Mouse (Mus musculus) MEL (cell line): ENCODE results near the gene Srd5a3. TPM values are rescaled to one million over a fixed set of nuclear protein-coding genes. Genes with fewer than 3 reads are reported as not detected.

Source experiments
- DNase-seq: peaks from one replicate; pipeline ENCODE4 v3.0.0; 2011; ENCODE audit warnings: low read depth, low spot score
- H3K27ac ChIP-seq: 2 replicates; pipeline ENCODE4 v1.5.1; 2012; ENCODE audit warnings: low read depth, mild to moderate bottlenecking, control low read depth, low read length, moderate library complexity; ENCODE audit not compliant: control insufficient read depth
- H3K27me3 ChIP-seq, 2 experiments: fragments of 150-350 bp in 1 of 2; sonication (generic) in 1 of 2; 2 replicates each; pipeline ENCODE4 v1.6.1; 2012; ENCODE audit warnings: low read length in 2 of 2, mild to moderate bottlenecking in 2 of 2, improper control_type of control experiment in 1 of 2, moderate library complexity in 1 of 2; ENCODE audit not compliant: insufficient read depth in 2 of 2, control insufficient read depth in 1 of 2
- H3K36me3 ChIP-seq, 2 experiments: 2 replicates each; pipeline ENCODE4 v1.6.1; 2012 to 2014; ENCODE audit warnings: low read length in 2 of 2, improper control_type of control experiment in 1 of 2, inconsistent platforms in 1 of 2, mild to moderate bottlenecking in 1 of 2; ENCODE audit not compliant: insufficient read depth in 2 of 2, control insufficient read depth in 1 of 2
- H3K4me1 ChIP-seq, 2 experiments: fragments of 150-350 bp in 1 of 2; sonication (generic) in 1 of 2; 2 replicates each; pipeline ENCODE4 v1.6.1; 2012; ENCODE audit warnings: low read length in 2 of 2, improper control_type of control experiment in 1 of 2, mild to moderate bottlenecking in 1 of 2; ENCODE audit not compliant: insufficient read depth in 2 of 2, control insufficient read depth in 1 of 2
- H3K4me3 ChIP-seq, 2 experiments: fragments of 150-350 bp in 1 of 2; sonication (generic) in 1 of 2; 2 replicates each; pipeline ENCODE4 v1.5.1; 2012; ENCODE audit warnings: low read depth in 2 of 2, low read length in 2 of 2, mild to moderate bottlenecking in 2 of 2, moderate library complexity in 2 of 2, control low read depth in 1 of 2, improper control_type of control experiment in 1 of 2; ENCODE audit not compliant: control insufficient read depth in 1 of 2, insufficient read depth in 1 of 2
- H3K79me2 ChIP-seq: 2 replicates; pipeline ENCODE4 v1.6.1; 2012; ENCODE audit warnings: mild to moderate bottlenecking, low read length, moderate library complexity; ENCODE audit not compliant: control insufficient read depth, poor library complexity, insufficient read depth
- H3K9ac ChIP-seq: 2 replicates; pipeline ENCODE4 v1.6.1; 2012; ENCODE audit warnings: low read depth, mild to moderate bottlenecking, control low read depth, low read length, moderate library complexity; ENCODE audit not compliant: control insufficient read depth, poor library complexity, severe bottlenecking
- H3K9me3 ChIP-seq: fragments of 150-350 bp; sonication (generic); replicated peaks from 2 replicates; pipeline ENCODE4 v1.6.1; 2012; ENCODE audit warnings: mild to moderate bottlenecking, low read length, improper control_type of control experiment, moderate library complexity; ENCODE audit not compliant: insufficient read depth
- BHLHE40 ChIP-seq: IDR thresholded peaks from 2 replicates; pipeline ENCODE4 v1.6.1; 2012; ENCODE audit warnings: low read depth, mild to moderate bottlenecking, inconsistent platforms, low read length, improper control_type of control experiment, borderline replicate concordance
- CHD1 ChIP-seq: IDR thresholded peaks from 2 replicates; pipeline ENCODE4 v1.6.1; 2012; ENCODE audit warnings: low read depth, mild to moderate bottlenecking, inconsistent platforms, low read length, improper control_type of control experiment
- CTCF ChIP-seq, 3 experiments: IDR thresholded peaks in 2 of 3; conservative IDR thresholded peaks in 1 of 3; 2 replicates each; pipeline ENCODE4 v1.5.1; 2011 to 2012; ENCODE audit warnings: low read length in 3 of 3, low read depth in 2 of 3, mild to moderate bottlenecking in 2 of 3, improper control_type of control experiment in 1 of 3, inconsistent platforms in 1 of 3, mixed read lengths in 1 of 3, moderate library complexity in 1 of 3; ENCODE audit not compliant: control insufficient read depth in 1 of 3, insufficient read depth in 1 of 3, poor library complexity in 1 of 3, severe bottlenecking in 1 of 3
- E2F4 ChIP-seq: IDR thresholded peaks from 2 replicates; pipeline ENCODE4 v1.6.1; 2011; ENCODE audit warnings: low read depth, low read length, improper control_type of control experiment, borderline replicate concordance
- EP300 ChIP-seq, 2 experiments: IDR thresholded peaks; 2 replicates each; pipeline ENCODE4 v1.6.1; 2011; ENCODE audit warnings: improper control_type of control experiment in 2 of 2, low read length in 2 of 2, low read depth in 1 of 2, mild to moderate bottlenecking in 1 of 2
- ETS1 ChIP-seq: IDR thresholded peaks from 2 replicates; pipeline ENCODE4 v1.6.1; 2012; ENCODE audit warnings: low read depth, mild to moderate bottlenecking, inconsistent platforms, low read length, improper control_type of control experiment, moderate library complexity
- GATA1 ChIP-seq: IDR thresholded peaks from 2 replicates; pipeline ENCODE4 v1.6.1; 2011; ENCODE audit warnings: low read depth, low read length, improper control_type of control experiment
- JUND ChIP-seq: IDR thresholded peaks from 2 replicates; pipeline ENCODE4 v1.6.1; 2011; ENCODE audit warnings: low read depth, mild to moderate bottlenecking, improper control_type of control experiment, low read length
- MAFK ChIP-seq: IDR thresholded peaks from 2 replicates; pipeline ENCODE4 v1.6.1; 2011; ENCODE audit warnings: low read depth, mild to moderate bottlenecking, low read length, improper control_type of control experiment, borderline replicate concordance
- MAX ChIP-seq: IDR thresholded peaks from 2 replicates; pipeline ENCODE4 v1.6.1; 2011; ENCODE audit warnings: low read length, improper control_type of control experiment
- MAZ ChIP-seq: IDR thresholded peaks from 2 replicates; pipeline ENCODE4 v1.6.1; 2012; ENCODE audit warnings: low read depth, mild to moderate bottlenecking, inconsistent platforms, low read length, improper control_type of control experiment
- MEF2A ChIP-seq: IDR thresholded peaks from 2 replicates; pipeline ENCODE4 v1.6.1; 2014; ENCODE audit warnings: low read depth, mild to moderate bottlenecking, inconsistent platforms, low read length, improper control_type of control experiment; ENCODE audit not compliant: poor library complexity, insufficient replicate concordance, severe bottlenecking; ENCODE audit errors: extremely low read depth
- MXI1 ChIP-seq: IDR thresholded peaks from 2 replicates; pipeline ENCODE4 v1.6.1; 2011; ENCODE audit warnings: mild to moderate bottlenecking, low read depth, low read length, improper control_type of control experiment
- MYB ChIP-seq: IDR thresholded peaks from 2 replicates; pipeline ENCODE4 v1.6.1; 2011; ENCODE audit warnings: mild to moderate bottlenecking, low read depth, low read length, improper control_type of control experiment
- NELFE ChIP-seq: IDR thresholded peaks from 2 replicates; pipeline ENCODE4 v1.6.1; 2011; ENCODE audit warnings: low read depth, low read length, improper control_type of control experiment
- NRF1 ChIP-seq: IDR thresholded peaks from 2 replicates; pipeline ENCODE4 v1.6.1; 2014; ENCODE audit warnings: low read depth, mild to moderate bottlenecking, inconsistent platforms, low read length, improper control_type of control experiment, moderate library complexity; ENCODE audit not compliant: poor library complexity, insufficient read depth, severe bottlenecking
- POLR2A ChIP-seq, 2 experiments: IDR thresholded peaks; 2 replicates each; pipeline ENCODE4 v1.6.1; 2011 to 2012; ENCODE audit warnings: low read length in 2 of 2, mild to moderate bottlenecking in 2 of 2, control low read depth in 1 of 2, improper control_type of control experiment in 1 of 2, low read depth in 1 of 2, moderate library complexity in 1 of 2; ENCODE audit not compliant: control insufficient read depth in 1 of 2, insufficient read depth in 1 of 2, poor library complexity in 1 of 2
- POLR2AphosphoS5 ChIP-seq: IDR thresholded peaks from 2 replicates; pipeline ENCODE4 v1.6.1; 2012; ENCODE audit warnings: low read depth, borderline replicate concordance, mild to moderate bottlenecking, inconsistent platforms, low read length, moderate library complexity, mixed read lengths
- RCOR1 ChIP-seq: IDR thresholded peaks from 2 replicates; pipeline ENCODE4 v1.6.1; 2012; ENCODE audit warnings: low read depth, mild to moderate bottlenecking, inconsistent platforms, low read length, improper control_type of control experiment
- SMC3 ChIP-seq: IDR thresholded peaks from 2 replicates; pipeline ENCODE4 v1.6.1; 2011; ENCODE audit warnings: low read depth, low read length, improper control_type of control experiment
- TCF12 ChIP-seq: IDR thresholded peaks from 2 replicates; pipeline ENCODE4 v1.6.1; 2014; ENCODE audit warnings: low read depth, mild to moderate bottlenecking, inconsistent platforms, low read length, improper control_type of control experiment, moderate library complexity
- USF1 ChIP-seq: IDR thresholded peaks from 2 replicates; pipeline ENCODE4 v1.6.1; 2014; ENCODE audit warnings: low read depth, mild to moderate bottlenecking, inconsistent platforms, low read length, improper control_type of control experiment, moderate library complexity
- USF2 ChIP-seq, 2 experiments: IDR thresholded peaks; 2 replicates each; pipeline ENCODE4 v1.6.1; 2011 to 2012; ENCODE audit warnings: improper control_type of control experiment in 2 of 2, low read length in 2 of 2, borderline replicate concordance in 1 of 2, inconsistent platforms in 1 of 2, low read depth in 1 of 2, mild to moderate bottlenecking in 1 of 2; ENCODE audit not compliant: insufficient read depth in 1 of 2
- ZC3H11A ChIP-seq: IDR thresholded peaks from 2 replicates; pipeline ENCODE4 v1.6.1; 2012; ENCODE audit warnings: low read depth, mild to moderate bottlenecking, inconsistent platforms, low read length, improper control_type of control experiment
- ZKSCAN1 ChIP-seq: IDR thresholded peaks from 2 replicates; pipeline ENCODE4 v1.6.1; 2012; ENCODE audit warnings: low read depth, mild to moderate bottlenecking, inconsistent platforms, low read length, improper control_type of control experiment, moderate library complexity
- ZNF384 ChIP-seq: IDR thresholded peaks from 2 replicates; pipeline ENCODE4 v1.6.1; 2012; ENCODE audit warnings: low read depth, mild to moderate bottlenecking, inconsistent platforms, low read length, improper control_type of control experiment
- polyA plus RNA-seq, 2 experiments: library from polyadenylated mRNA; stranded (reverse) in 1 of 2; unstranded in 1 of 2; fragments of >175 nt in 1 of 2; fragments of >200 nt in 1 of 2; gene quantifications; 2 replicates each; pipeline versions ENCODE4 v1.2.1 to v1.2.4; 2012; ENCODE audit warnings: low replicate concordance in 2 of 2, low read depth in 1 of 2; ENCODE audit not compliant: insufficient read length in 2 of 2, insufficient read depth in 1 of 2, missing spikeins in 1 of 2
- total RNA-seq: library from RNA; depleted of rRNA; stranded (reverse); fragments of 300-350 nt; gene quantifications from 2 replicates; pipeline ENCODE4 v1.2.3, GENCODE M21; 2012

The Srd5a3 gene
- total and polyA plus RNA-seq, 3 experiments: 17.0 to 33.2 TPM; not detected in 1

DNA sequence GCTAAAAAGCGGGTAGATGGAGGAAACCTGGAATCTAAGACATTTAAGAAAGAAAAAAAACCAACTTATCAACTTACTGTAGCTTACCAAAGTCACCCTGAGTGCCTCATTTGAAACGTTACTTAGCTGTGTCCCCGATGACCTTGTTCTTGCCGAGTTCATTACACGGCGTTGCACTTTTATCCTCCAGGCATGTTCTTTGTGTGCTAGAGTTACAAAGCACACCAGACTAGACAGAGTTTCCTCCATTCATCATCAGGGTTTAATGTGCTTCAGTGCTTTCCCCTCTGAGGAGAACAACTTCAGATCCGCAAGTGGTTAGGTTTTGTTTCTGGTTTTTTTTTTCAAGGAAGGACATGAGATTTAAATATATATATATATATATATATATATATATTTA lies 24.8 kb downstream of the Srd5a3 start:
- Histone ChIP-seq H3K27ac (no peak overlapping the region), H3K9me3 (no peaks in the 10 kb centered on the region)
- TF ChIP-seq RCOR1 (no peak), JUND (no peak), ETS1 (no peak), BHLHE40 (no peak), POLR2AphosphoS5 (no peak), CHD1 (no peak), E2F4 (no peak), POLR2A (IDR thresholded peaks at IDR 0.05; ENCODE audit: control insufficient read depth in 1 of 2, insufficient read depth in 1 of 2, low read depth in 1 of 2, low read length in 2 of 2, poor library complexity in 1 of 2) (no peak), MAX (no peak), CTCF (IDR thresholded peaks at IDR 0.05 in 2 of 3, conservative IDR thresholded peaks at IDR 0.05 in 1 of 3; ENCODE audit: control insufficient read depth in 1 of 3, insufficient read depth in 1 of 3, low read depth in 2 of 3, low read length in 3 of 3, poor library complexity in 1 of 3, severe bottlenecking in 1 of 3) (no peak), ZC3H11A (no peak), ZNF384 (no peak), MEF2A (no peak), NRF1 (no peak), USF1 (no peak), ZKSCAN1 (no peak), MAZ (no peak), USF2 (IDR thresholded peaks at IDR 0.05; ENCODE audit: borderline replicate concordance in 1 of 2, insufficient read depth in 1 of 2, low read depth in 1 of 2, low read length in 2 of 2) (no peak), EP300 (IDR thresholded peaks at IDR 0.05; ENCODE audit: low read depth in 1 of 2, low read length in 2 of 2) (no peak)

DNA sequence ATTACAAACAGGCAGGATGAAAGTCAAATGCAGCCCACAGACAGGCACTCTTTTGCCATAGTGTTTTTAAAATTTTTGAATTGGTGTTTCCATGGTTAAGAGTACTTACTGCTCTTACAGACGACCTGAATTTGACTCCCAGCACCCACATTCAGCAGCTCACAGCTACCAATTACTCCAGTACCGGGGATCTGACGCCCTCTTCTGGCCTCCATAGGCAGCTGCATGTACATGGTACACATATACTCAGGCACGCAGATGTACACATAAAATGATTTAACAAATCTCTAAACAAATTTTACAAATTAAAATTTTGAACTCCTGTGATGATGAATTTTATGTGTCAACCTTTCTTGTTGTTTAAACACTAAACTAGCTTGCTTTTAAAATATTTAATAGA lies 30.5 kb downstream of the Srd5a3 start:
- Histone ChIP-seq H3K9me3 (no peaks in the 10 kb centered on the region), H3K79me2 (no peaks in the 10 kb centered on the region), H3K36me3 (no peaks in the 10 kb centered on the region), H3K27me3 (no peaks in the 10 kb centered on the region), H3K4me3 (no peak overlapping the region), H3K9ac (no peak overlapping the region), H3K27ac (no peak overlapping the region), H3K4me1 (no peaks in the 10 kb centered on the region)
- peak; percentile 34 for DNase-seq
- TF ChIP-seq GATA1: no peak
- TF ChIP-seq MXI1: no peak
- peak; percentile 28 for TF ChIP-seq SMC3
- TF ChIP-seq TCF12: no peak
- TF ChIP-seq MAFK: no peak
- no peak for TF ChIP-seq MYB
- TF ChIP-seq E2F4: no peak
- TF ChIP-seq USF2 (IDR thresholded peaks at IDR 0.05; ENCODE audit: borderline replicate concordance in 1 of 2, insufficient read depth in 1 of 2, low read depth in 1 of 2, low read length in 2 of 2): no peak
- TF ChIP-seq CTCF (IDR thresholded peaks at IDR 0.05 in 2 of 3, conservative IDR thresholded peaks at IDR 0.05 in 1 of 3; ENCODE audit: control insufficient read depth in 1 of 3, insufficient read depth in 1 of 3, low read depth in 2 of 3, low read length in 3 of 3, poor library complexity in 1 of 3, severe bottlenecking in 1 of 3): peak; percentile 11 to 22 (median 18); a peak in 1 of 6 replicates
- TF ChIP-seq ZC3H11A: no peak
- no peak for TF ChIP-seq NELFE
- TF ChIP-seq NRF1: no peak
- TF ChIP-seq RCOR1: no peak

More for the DNA sequence above, 24.8 kb downstream of the Srd5a3 start:
- Histone ChIP-seq H3K9ac (no peak overlapping the region), H3K4me1 (peaks cover 4 to 8% of the 10 kb centered on the region in 2 experiments), H3K4me3 (no peak overlapping the region), H3K36me3 (peaks cover 0 to 5% of the 10 kb centered on the region in 2 experiments; a peak in 2 of 4 replicates), H3K27me3 (no peaks in the 10 kb centered on the region), H3K79me2 (no peaks in the 10 kb centered on the region)
- no peak for DNase-seq
